Mouse (Mus musculus): ENCODE data around the gene Stau1. TPM values are rescaled to one million over a fixed set of nuclear protein-coding genes. Genes with fewer than 3 reads are reported as not detected.
A peak's percentile ranks its signal among the peaks of the same experiment; 100 is the strongest.

The Stau1 gene
- polyA plus RNA-seq (2016; fragmentation: Nextera tagmentation; extraction: Ambion mirVana), result 123 TPM in 2 replicates

DNA sequence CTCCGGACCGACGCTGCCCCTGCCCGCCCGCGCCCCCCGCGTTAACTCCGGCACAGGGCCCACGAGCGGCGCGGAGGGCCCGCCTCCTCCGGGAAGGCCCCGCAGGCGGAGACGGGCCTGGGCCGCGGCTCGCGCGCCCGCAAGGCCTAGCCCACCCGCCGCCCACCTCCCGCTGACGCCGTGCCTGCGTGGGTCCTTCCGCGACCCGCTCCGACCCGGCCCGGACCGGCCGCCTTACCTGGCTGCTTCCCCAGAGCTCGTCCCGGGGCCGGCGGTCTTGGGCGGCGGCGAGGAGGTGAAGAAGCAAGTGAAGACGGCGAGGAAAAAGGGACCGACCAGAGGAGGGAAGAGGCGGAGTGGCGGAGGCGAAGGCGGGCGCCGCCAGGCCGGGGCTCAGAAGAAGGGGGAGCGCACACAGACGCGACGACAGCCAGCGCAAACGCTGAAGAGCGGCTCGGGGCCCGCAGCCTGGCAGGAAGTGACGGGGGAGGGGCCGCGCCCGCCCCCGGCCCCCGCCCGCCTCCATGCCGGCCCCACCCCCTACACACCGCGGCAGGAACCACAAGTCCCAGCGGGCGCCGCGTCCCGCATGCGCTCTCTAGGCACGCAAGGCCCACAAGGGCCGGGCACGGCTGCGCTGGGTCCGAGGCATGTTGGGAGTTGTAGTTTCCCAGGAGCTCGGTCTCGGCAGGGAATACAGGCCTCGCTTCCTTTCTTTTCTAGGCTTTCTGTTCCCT lies at the start of gene Stau1:
TSS of gene Stau1 (minus strand) at position 504 of the 737 bp plus-strand sequence.
- H3K4me3 ChIP-seq, result peak within 1 kb of the TSS; percentile 99
- H3K36me3 ChIP-seq, result no peaks in the 10 kb centered on the region
- peak within 1 kb of the TSS; percentile 94 for H3K4me2 ChIP-seq (replicated peaks)
- H3K4me1 ChIP-seq, result peaks cover 38% of the 10 kb centered on the region
- no peaks in the 10 kb centered on the region for H3K9me3 ChIP-seq
- peak within 1 kb of the TSS; percentile 98 for H3K27ac ChIP-seq (replicated peaks)
- peak within 1 kb of the TSS; percentile 99 for H3K9ac ChIP-seq (replicated peaks)
- peak; percentile 100 for ATAC-seq (ENCODE audit: low FRiP score, low read depth)
- no peaks in the 10 kb centered on the region for H3K27me3 ChIP-seq
- under 1% methylated on average over 84 of the region's 88 CpGs for WGBS

DNA sequence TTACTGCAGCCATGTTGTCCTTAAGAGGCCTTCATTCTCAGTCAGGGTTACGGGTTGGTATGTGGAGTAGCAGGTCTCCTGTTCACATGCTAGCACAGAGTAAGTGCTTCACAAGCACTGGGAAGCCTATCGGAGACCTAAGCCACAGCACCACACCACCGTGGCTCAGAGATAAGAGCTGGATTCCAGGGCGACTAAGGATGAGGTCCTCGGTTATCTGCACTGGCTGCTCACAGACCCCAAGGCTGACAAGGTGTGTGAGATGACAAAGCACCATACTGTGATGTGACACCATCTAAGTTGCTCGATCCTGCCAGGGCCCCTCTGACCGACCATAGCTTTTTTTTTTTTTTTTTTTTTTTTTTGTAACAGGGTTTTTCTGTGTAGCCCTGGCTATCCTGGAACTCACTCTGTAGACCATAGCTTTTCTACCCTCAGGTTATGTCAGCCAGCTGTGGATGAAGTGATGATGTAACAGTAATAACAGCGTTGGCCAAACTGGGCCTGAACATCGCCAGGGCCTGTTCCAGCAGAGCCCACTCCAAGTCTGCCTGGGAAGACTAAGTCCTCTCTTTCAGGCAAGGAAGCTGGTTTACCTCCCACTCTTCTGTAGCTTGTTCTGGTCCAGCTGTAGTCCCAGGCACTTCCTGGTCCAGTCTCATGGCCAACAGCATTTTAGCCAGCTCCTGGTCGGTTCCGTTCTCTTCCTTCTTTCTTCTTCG lies 47.5 kb upstream of the Stau1 start:
- 92% methylated on average over 12 of the region's 12 CpGs for WGBS
- no peaks in the 10 kb centered on the region for H3K9me3 ChIP-seq
- H3K36me3 ChIP-seq, result peaks cover 93% of the 10 kb centered on the region
- no peaks in the 10 kb centered on the region for H3K27me3 ChIP-seq
- H3K4me3 ChIP-seq, result no peak overlapping the region
- H3K27ac ChIP-seq (replicated peaks), result 0 out of 2 replicates have a peak overlapping the region, but pooled peaks have one; percentile 35
- H3K9ac ChIP-seq (replicated peaks), result no peak overlapping the region
- H3K4me1 ChIP-seq, result no peaks in the 10 kb centered on the region
- no peak for ATAC-seq (ENCODE audit: low FRiP score, low read depth)
- no peak overlapping the region for H3K4me2 ChIP-seq (replicated peaks)

DNA sequence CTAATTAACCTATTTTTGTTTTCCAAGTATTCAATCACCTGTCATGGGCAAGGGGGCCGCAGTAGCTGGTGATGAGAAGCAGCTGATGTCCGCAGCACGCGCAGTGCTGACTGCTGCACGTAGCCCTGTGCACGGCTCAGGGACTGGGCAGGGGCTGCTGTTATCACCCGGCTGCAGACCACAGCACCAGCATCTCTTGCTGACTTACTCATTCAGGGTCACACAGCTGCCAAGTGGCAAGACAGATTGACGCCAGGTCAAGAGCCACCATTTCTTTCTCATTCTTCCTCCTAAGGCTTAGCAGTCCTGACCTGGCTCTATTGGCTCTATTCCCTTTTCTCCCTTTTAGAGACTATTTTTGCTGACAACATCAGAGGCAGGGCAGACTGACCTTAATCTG lies 43.3 kb upstream of the Stau1 start:
- Histone ChIP-seq H3K9ac (replicated peaks) (no peak overlapping the region), H3K4me3 (no peak overlapping the region), H3K36me3 (peaks cover 100% of the 10 kb centered on the region), H3K4me2 (replicated peaks) (no peak overlapping the region), H3K27me3 (no peaks in the 10 kb centered on the region), H3K9me3 (no peaks in the 10 kb centered on the region), H3K27ac (replicated peaks) (no peak overlapping the region), H3K4me1 (no peaks in the 10 kb centered on the region)
- no peak for ATAC-seq (ENCODE audit: low FRiP score, low read depth)
- WGBS, result 88% methylated on average over 8 of the region's 8 CpGs

DNA sequence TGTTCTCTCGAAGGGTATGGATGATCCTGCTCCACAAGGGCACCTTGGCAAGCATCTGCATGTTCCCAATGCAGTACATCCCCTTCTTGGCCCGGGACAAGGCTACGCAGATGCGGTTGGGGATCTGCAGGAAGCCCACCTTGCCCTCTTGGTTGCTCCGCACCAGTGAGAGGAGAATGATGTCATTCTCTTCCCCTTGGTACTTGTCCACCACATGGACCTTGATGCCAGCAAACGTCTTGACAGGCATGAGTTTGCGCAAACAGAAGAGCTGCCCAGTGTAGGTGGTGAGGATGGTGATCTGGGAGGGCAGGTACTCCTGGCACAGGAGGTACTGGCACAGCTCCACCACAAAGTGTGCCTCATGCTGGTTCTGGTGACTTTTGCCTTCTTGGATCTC lies 42.6 kb upstream of the Stau1 start:
- Histone ChIP-seq H3K36me3 (peaks cover 100% of the 10 kb centered on the region), H3K9ac (replicated peaks) (no peak overlapping the region), H3K4me2 (replicated peaks) (no peak overlapping the region), H3K4me3 (no peak overlapping the region), H3K4me1 (no peaks in the 10 kb centered on the region), H3K27me3 (no peaks in the 10 kb centered on the region), H3K9me3 (no peaks in the 10 kb centered on the region), H3K27ac (replicated peaks) (no peak overlapping the region)
- ATAC-seq (ENCODE audit: low FRiP score, low read depth), result no peak
- 93% methylated on average over 7 of the region's 7 CpGs for WGBS

DNA sequence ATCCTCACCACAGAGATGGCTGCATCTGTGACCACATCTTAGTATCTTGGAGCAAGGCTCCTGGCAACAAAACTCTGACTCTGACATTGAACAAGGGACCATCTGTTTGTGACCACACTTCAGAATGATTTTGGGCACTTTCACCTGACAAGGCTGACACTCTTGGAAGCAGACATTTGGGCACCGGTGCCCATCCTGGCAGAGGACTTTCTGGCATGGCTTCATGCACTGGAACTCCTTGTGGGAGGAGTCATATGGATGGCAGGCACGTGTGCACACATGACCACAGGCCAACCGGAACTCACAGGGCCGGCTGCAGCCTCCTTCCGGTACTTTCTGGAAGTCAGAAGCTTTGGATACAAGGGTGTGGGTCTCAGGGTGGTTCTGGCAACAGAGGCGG lies 42.2 kb upstream of the Stau1 start:
- Histone ChIP-seq H3K9ac (replicated peaks) (no peak overlapping the region), H3K27me3 (no peaks in the 10 kb centered on the region), H3K4me2 (replicated peaks) (no peak overlapping the region), H3K4me1 (no peaks in the 10 kb centered on the region), H3K9me3 (no peaks in the 10 kb centered on the region), H3K36me3 (peaks cover 100% of the 10 kb centered on the region), H3K4me3 (no peak overlapping the region), H3K27ac (replicated peaks) (no peak overlapping the region)
- ATAC-seq (ENCODE audit: low FRiP score, low read depth), result no peak
- whole genome bisulfite sequencing, result 91% methylated on average over 6 of the region's 6 CpGs

DNA sequence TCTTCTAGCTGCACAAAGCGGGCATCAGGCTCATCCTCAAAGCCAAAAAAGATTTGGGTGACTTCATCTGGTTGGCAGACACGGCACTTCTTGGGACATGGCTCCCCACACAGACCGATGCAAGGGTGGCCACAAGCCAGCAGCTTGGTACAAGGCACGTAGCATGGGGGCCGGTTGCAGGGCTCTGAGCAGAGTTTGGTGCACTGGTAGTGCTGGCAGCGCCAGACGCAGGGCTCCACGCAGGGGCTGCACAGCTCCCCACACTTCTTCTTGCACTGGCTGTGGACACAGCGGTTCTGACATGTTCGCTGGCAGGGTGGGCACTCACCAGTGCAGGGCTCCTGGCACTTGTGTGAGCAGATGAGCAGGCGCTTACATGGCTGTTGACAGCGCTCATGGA lies 41.6 kb upstream of the Stau1 start:
- H3K27ac ChIP-seq (replicated peaks), result no peak overlapping the region
- no peak for ATAC-seq (ENCODE audit: low FRiP score, low read depth)
- H3K4me2 ChIP-seq (replicated peaks), result no peak overlapping the region
- H3K36me3 ChIP-seq, result peaks cover 97% of the 10 kb centered on the region
- WGBS, result 95% methylated on average over 12 of the region's 12 CpGs
- no peak overlapping the region for H3K9ac ChIP-seq (replicated peaks)
- no peak overlapping the region for H3K4me3 ChIP-seq
- H3K4me1 ChIP-seq, result no peaks in the 10 kb centered on the region
- H3K27me3 ChIP-seq, result no peaks in the 10 kb centered on the region
- H3K9me3 ChIP-seq, result no peaks in the 10 kb centered on the region

DNA sequence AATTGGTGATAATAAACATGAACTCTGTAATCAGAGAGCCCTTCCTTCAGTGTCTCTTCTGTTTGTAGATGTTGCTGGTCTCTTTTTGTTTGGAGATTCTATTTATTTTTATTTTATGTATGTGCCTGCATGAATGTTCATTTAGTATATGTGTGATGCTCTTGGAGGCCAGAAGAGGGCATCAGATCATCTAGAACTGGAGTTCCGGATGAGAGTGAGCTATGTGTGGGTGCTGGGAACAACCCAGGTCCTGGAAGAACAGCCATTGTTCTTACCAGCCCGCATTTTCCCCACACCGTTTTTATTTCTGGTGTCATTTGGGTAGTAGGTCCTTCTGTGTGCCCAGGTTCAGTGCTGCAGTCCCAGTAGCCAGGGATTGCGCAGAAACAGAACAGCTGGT lies 34.4 kb upstream of the Stau1 start:
- 97% methylated on average over 4 of the region's 4 CpGs for WGBS
- H3K4me1 ChIP-seq, result no peaks in the 10 kb centered on the region
- no peak overlapping the region for H3K9ac ChIP-seq (replicated peaks)
- H3K4me3 ChIP-seq, result no peak overlapping the region
- ATAC-seq (ENCODE audit: low FRiP score, low read depth), result no peak
- no peak overlapping the region for H3K4me2 ChIP-seq (replicated peaks)
- no peaks in the 10 kb centered on the region for H3K9me3 ChIP-seq
- H3K36me3 ChIP-seq, result peaks cover 90% of the 10 kb centered on the region
- H3K27ac ChIP-seq (replicated peaks), result no peak overlapping the region
- no peaks in the 10 kb centered on the region for H3K27me3 ChIP-seq

DNA sequence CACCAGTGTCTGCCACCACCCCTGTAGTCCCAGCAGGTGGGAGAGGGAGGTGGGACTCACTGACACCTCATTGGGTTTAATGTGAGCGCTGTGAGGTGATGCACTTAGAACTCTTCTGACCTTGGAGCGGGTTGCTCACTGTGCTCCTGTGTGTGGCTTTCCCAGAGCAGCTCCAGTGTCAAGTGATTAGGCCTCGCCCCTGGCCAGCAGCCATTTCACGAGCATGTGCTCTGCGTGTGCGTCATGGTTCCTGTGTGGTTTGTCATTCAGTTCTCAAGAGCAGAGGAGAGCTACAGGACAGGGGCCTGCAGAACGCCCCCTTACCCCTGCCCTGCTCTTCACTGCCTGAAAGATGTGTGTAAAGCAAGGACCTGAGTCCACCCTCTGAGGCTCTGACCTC lies 32.5 kb upstream of the Stau1 start:
- no peak for ATAC-seq (ENCODE audit: low FRiP score, low read depth)
- H3K36me3 ChIP-seq, result peaks cover 86% of the 10 kb centered on the region
- 95% methylated on average over 7 of the region's 7 CpGs for WGBS

DNA sequence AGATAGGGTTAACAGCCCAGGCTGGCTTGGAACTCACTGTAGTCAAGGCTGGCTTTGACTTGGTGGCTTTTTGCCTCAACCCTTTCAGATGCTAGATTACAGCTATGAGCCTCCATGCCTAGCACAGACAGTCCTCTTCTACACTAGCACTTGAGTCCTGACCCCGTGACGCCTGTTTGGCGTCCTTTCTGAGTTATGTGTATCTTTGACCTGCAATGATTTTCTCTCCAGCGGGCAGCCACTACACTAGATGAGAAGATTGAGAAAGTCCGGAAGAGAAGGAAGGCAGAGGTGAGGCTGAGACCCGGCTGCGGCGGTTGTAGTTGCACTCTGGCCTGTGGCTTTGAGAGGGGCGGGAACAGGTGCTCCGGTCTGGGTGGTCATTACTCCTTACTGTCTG lies 23.3 kb upstream of the Stau1 start:
- 97% methylated on average over 10 of the region's 10 CpGs for WGBS
- peaks cover 56% of the 10 kb centered on the region for H3K36me3 ChIP-seq

More for the DNA sequence above, 32.5 kb upstream of the Stau1 start:
- no peaks in the 10 kb centered on the region for H3K27me3 ChIP-seq
- no peaks in the 10 kb centered on the region for H3K9me3 ChIP-seq
- H3K4me3 ChIP-seq, result no peak overlapping the region
- H3K4me1 ChIP-seq, result no peaks in the 10 kb centered on the region
- H3K27ac ChIP-seq (replicated peaks), result no peak overlapping the region
- H3K9ac ChIP-seq (replicated peaks), result no peak overlapping the region
- H3K4me2 ChIP-seq (replicated peaks), result no peak overlapping the region

DNA sequence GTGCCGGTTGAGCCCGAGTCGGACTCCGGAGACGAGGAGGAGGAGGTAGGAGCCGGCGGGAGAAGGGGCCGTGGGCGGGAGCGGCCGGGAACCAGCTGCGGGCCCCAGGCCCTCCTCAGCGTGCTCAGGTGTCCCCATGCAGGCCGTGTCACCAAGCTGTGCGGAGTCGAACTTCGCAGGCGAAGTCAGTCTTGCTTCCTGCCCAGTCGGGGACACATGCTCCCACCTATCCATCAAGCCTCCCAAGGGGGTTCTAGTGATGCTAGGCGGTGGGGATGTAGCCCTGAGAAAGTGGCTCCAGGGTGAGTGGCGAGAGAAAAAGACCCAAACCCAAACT lies 19.3 kb upstream of the Stau1 start:
- H3K27me3 ChIP-seq, result no peaks in the 10 kb centered on the region
- H3K4me1 ChIP-seq, result peaks cover 18% of the 10 kb centered on the region
- ATAC-seq (ENCODE audit: low FRiP score, low read depth), result peak; percentile 68
- H3K4me3 ChIP-seq, result peak overlapping the region; percentile 92
- peak overlapping the region; percentile 82 for H3K9ac ChIP-seq (replicated peaks)
- H3K27ac ChIP-seq (replicated peaks), result 0 out of 2 replicates have a peak overlapping the region, but pooled peaks have one; percentile 15
- H3K36me3 ChIP-seq, result peaks cover 23% of the 10 kb centered on the region
- H3K9me3 ChIP-seq, result no peaks in the 10 kb centered on the region
- 0% methylated on average over 21 of the region's 21 CpGs for WGBS
- peak overlapping the region; percentile 97 for H3K4me2 ChIP-seq (replicated peaks)

More for the DNA sequence above, 23.3 kb upstream of the Stau1 start:
- no peak overlapping the region for H3K9ac ChIP-seq (replicated peaks)
- no peak overlapping the region for H3K4me3 ChIP-seq
- H3K4me2 ChIP-seq (replicated peaks), result no peak overlapping the region
- H3K27me3 ChIP-seq, result no peaks in the 10 kb centered on the region
- no peak overlapping the region for H3K27ac ChIP-seq (replicated peaks)
- no peak for ATAC-seq (ENCODE audit: low FRiP score, low read depth)
- no peaks in the 10 kb centered on the region for H3K9me3 ChIP-seq
- H3K4me1 ChIP-seq, result peaks cover 18% of the 10 kb centered on the region

DNA sequence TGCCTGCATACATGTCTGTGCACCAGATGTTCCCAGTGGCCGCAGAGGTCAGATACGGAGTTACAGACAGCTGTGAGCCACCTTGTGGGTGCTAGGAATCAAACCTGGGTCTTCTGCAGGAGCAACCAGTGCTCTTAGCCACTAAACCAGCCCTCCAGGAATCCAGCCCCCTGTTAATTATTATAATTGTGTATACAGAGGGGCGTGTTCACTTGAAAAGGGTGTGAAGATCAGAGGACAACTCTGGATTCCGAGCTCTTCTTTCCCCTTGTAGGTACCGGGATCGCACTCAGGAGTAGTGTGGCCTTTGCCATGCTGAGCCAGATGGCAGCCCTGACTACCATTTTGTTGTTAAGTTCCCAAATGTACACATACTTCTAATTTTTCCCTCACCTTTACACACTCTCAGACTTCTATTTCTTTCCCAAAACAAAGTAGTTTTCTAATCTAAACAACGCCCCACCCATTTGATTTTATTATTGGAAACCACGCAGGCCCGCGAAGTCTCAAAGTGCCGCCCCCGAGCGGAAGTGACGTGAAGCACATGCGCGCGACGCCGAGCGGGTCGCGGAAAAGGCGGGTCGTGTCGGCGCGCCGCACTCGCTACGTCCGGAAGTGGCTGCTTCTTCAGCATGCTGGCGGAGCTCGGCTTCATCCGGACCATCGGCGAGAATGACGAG lies 18.7 kb upstream of the Stau1 start, which contains the start of gene Ddx27:
TSS of gene Ddx27 (plus strand) at position 492 of the 680 bp plus-strand sequence.
- Histone ChIP-seq H3K4me3 (peak within 1 kb of the TSS; percentile 92), H3K9me3 (no peaks in the 10 kb centered on the region), H3K27me3 (no peaks in the 10 kb centered on the region), H3K4me1 (peaks cover 18% of the 10 kb centered on the region), H3K4me2 (replicated peaks) (peak within 1 kb of the TSS; percentile 97), H3K27ac (replicated peaks) (peak within 1 kb of the TSS; percentile 39; the same call in 1 of the 2 replicates), H3K36me3 (peaks cover 18% of the 10 kb centered on the region), H3K9ac (replicated peaks) (peak within 1 kb of the TSS; percentile 82)
- ATAC-seq (ENCODE audit: low FRiP score, low read depth), result peak; percentile 89
- 3% methylated on average over 37 of the region's 37 CpGs for WGBS

DNA sequence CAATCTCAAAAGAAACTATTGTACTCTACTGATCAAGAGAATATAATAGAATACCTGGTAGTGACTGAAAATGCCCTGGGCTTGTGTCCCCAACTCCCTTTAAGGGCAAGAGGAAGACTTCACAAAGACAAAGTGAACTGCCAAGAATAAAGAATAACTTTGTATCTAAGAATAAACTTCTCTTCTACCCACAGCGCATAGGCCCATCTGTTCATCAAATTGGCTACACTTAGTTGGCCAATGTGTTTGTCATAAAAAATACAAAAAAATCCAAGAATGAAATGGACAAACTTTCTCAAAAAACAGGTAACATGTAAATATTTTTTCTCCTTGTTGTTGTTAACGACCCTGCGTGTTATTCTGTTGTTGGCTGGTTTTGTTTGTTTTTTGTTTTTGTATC lies 14.4 kb upstream of the Stau1 start:
- no peaks in the 10 kb centered on the region for H3K9me3 ChIP-seq
- 87% methylated on average over 3 of the region's 3 CpGs for WGBS
- no peaks in the 10 kb centered on the region for H3K36me3 ChIP-seq

More for the DNA sequence above, 14.4 kb upstream of the Stau1 start:
- H3K27me3 ChIP-seq, result no peaks in the 10 kb centered on the region
- no peak overlapping the region for H3K9ac ChIP-seq (replicated peaks)
- no peak overlapping the region for H3K27ac ChIP-seq (replicated peaks)
- ATAC-seq (ENCODE audit: low FRiP score, low read depth), result no peak
- peaks cover 4% of the 10 kb centered on the region for H3K4me1 ChIP-seq
- no peak overlapping the region for H3K4me2 ChIP-seq (replicated peaks)
- no peak overlapping the region for H3K4me3 ChIP-seq

Data from midbrain, embryonic 12.5 days (tissue).